Mouse (Mus musculus) spleen, adult 2 months (tissue): ENCODE data around the gene Cpt1c. TPM values are rescaled to one million over a fixed set of nuclear protein-coding genes. Genes with fewer than 3 reads are reported as not detected.
A peak's percentile ranks its signal among the peaks of the same experiment; 100 is the strongest.

Source experiments
- DNase-seq, 2 experiments: peaks; one replicate each; pipeline versions ENCODE4 v3.0.0 to v3.0.0-alpha.2; 2012 to 2021; ENCODE audit warnings: low spot score in 2 of 2, low read depth in 1 of 2
- H3K27ac ChIP-seq: fragments of 200-500 bp; 2 replicates; pipeline ENCODE4 v1.5.1; 2012; ENCODE audit warnings: low read length, inconsistent platforms; ENCODE audit not compliant: insufficient read depth
- H3K27me3 ChIP-seq: fragments of 200-500 bp; 2 replicates; pipeline ENCODE4 v1.6.1; 2012; ENCODE audit warnings: mild to moderate bottlenecking, moderate library complexity, low read length, inconsistent platforms; ENCODE audit not compliant: control insufficient read depth, insufficient read depth
- H3K36me3 ChIP-seq: fragments of 200-500 bp; 2 replicates; pipeline ENCODE4 v1.6.1; 2012; ENCODE audit warnings: mild to moderate bottlenecking, low read length, inconsistent platforms; ENCODE audit not compliant: control insufficient read depth, insufficient read depth
- H3K4me1 ChIP-seq: fragments of 200-500 bp; 2 replicates; pipeline ENCODE4 v1.6.1; 2011; ENCODE audit warnings: inconsistent platforms; ENCODE audit not compliant: control insufficient read depth, insufficient read depth, insufficient read length
- H3K4me3 ChIP-seq: fragments of 200-500 bp; 2 replicates; pipeline ENCODE4 v1.5.1; 2011; ENCODE audit warnings: mild to moderate bottlenecking, inconsistent platforms; ENCODE audit not compliant: insufficient read depth, insufficient read length; ENCODE audit errors: extremely low read depth
- CTCF ChIP-seq: fragments of 200-500 bp; IDR thresholded peaks from 2 replicates; pipeline ENCODE4 v1.5.1; 2011; ENCODE audit warnings: mild to moderate bottlenecking, inconsistent platforms; ENCODE audit not compliant: insufficient read depth, insufficient read length, insufficient replicate concordance; ENCODE audit errors: extremely low read depth
- POLR2A ChIP-seq: fragments of 200-500 bp; IDR thresholded peaks from 2 replicates; pipeline ENCODE4 v1.6.1; 2011; ENCODE audit warnings: low read depth, low read length, inconsistent platforms
- WGBS: fragments of 180-500 bp; shearing (Covaris S2); methylation state at CpG from one replicate; pipeline ENCODE4 v1.1.7; 2018; 5-methylcytosine and 5-hydroxymethylcytosine counted together
- polyA plus RNA-seq: library from polyadenylated mRNA; depleted of rRNA; stranded (reverse); fragments of >200 nt; gene quantifications from 2 replicates; pipeline ENCODE4 v1.2.3, GENCODE M21; 2012; rRNA removed

The Cpt1c gene
- polyA plus RNA-seq, 1 experiment, result 6.1 TPM

GRCm38 (mm10) chr7:44925468-44925867 lies 49.2 kb downstream of the Cpt1c start:
- 85% methylated on average over 3 of the region's 3 CpGs for WGBS
- no peak overlapping the region for H3K4me3 ChIP-seq
- H3K4me1 ChIP-seq, result peaks cover 3% of the 10 kb centered on the region; the same call in 1 of the 2 replicates
- TF ChIP-seq CTCF, result no peak; the same call in 1 of the 2 replicates
- TF ChIP-seq POLR2A, result no peak
- H3K27me3 ChIP-seq, result no peaks in the 10 kb centered on the region
- DNase-seq, result peak in 1 of 2 experiments; percentile 13
- H3K36me3 ChIP-seq, result peaks cover 11% of the 10 kb centered on the region; the same call in 1 of the 2 replicates
- no peak overlapping the region for H3K27ac ChIP-seq

GRCm38 (mm10) chr7:44922530-44922929 lies 52.1 kb downstream of the Cpt1c start:
- Histone ChIP-seq H3K27ac (no peak overlapping the region; the same call in 1 of the 2 replicates), H3K4me1 (0 out of 2 replicates have a peak, but pooled peaks cover 2% of the 10 kb centered on the region), H3K36me3 (peaks cover 11% of the 10 kb centered on the region; the same call in 1 of the 2 replicates), H3K4me3 (no peak overlapping the region), H3K27me3 (no peaks in the 10 kb centered on the region)
- DNase-seq, result no peak
- TF ChIP-seq POLR2A (no peak), CTCF (no peak)

GRCm38 (mm10) chr7:44919127-44919526 lies 55.5 kb downstream of the Cpt1c start:
- no peak for TF ChIP-seq CTCF
- TF ChIP-seq POLR2A, result no peak
- Histone ChIP-seq H3K27me3 (no peaks in the 10 kb centered on the region), H3K4me1 (no peaks in the 10 kb centered on the region), H3K36me3 (peaks cover 17% of the 10 kb centered on the region), H3K27ac (no peak overlapping the region), H3K4me3 (no peak overlapping the region)
- 95% methylated on average over 5 of the region's 5 CpGs for WGBS
- DNase-seq, result no peak

- no peak overlapping the region for H3K27ac ChIP-seq
- no peak overlapping the region for H3K4me3 ChIP-seq
- H3K36me3 ChIP-seq, result peaks cover 19% of the 10 kb centered on the region
- DNase-seq, result no peak
- WGBS, result 84% methylated on average over 3 of the region's 3 CpGs
- TF ChIP-seq CTCF (no peak), POLR2A (no peak)
- H3K27me3 ChIP-seq, result no peaks in the 10 kb centered on the region
- no peaks in the 10 kb centered on the region for H3K4me1 ChIP-seq
Measured at GRCm38 (mm10) chr7:44918219-44918618, 56.4 kb downstream of the Cpt1c start.

GRCm38 (mm10) chr7:44916881-44917280 lies 57.8 kb downstream of the Cpt1c start:
- WGBS, result 95% methylated on average over 4 of the region's 4 CpGs

GRCm38 (mm10) chr7:44916191-44916590 lies 58.5 kb downstream of the Cpt1c start:
- TF ChIP-seq POLR2A, result no peak
- TF ChIP-seq CTCF, result no peak
- 89% methylated on average over 6 of the region's 6 CpGs for WGBS
- H3K36me3 ChIP-seq, result peaks cover 10% of the 10 kb centered on the region
- DNase-seq, result no peak
- no peaks in the 10 kb centered on the region for H3K4me1 ChIP-seq
- no peak overlapping the region for H3K27ac ChIP-seq
- H3K27me3 ChIP-seq, result no peaks in the 10 kb centered on the region
- no peak overlapping the region for H3K4me3 ChIP-seq

More at GRCm38 (mm10) chr7:44916881-44917280, 57.8 kb downstream of the Cpt1c start:
- DNase-seq, result no peak
- H3K27me3 ChIP-seq, result no peaks in the 10 kb centered on the region
- TF ChIP-seq POLR2A (no peak), CTCF (no peak)
- H3K4me1 ChIP-seq, result no peaks in the 10 kb centered on the region
- H3K4me3 ChIP-seq, result no peak overlapping the region
- no peak overlapping the region for H3K27ac ChIP-seq
- peaks cover 10% of the 10 kb centered on the region for H3K36me3 ChIP-seq

- TF ChIP-seq POLR2A (no peak), CTCF (no peak)
- no peak for DNase-seq
- Histone ChIP-seq H3K4me1 (no peaks in the 10 kb centered on the region), H3K4me3 (no peak overlapping the region), H3K36me3 (peaks cover 14% of the 10 kb centered on the region), H3K27ac (no peak overlapping the region), H3K27me3 (no peaks in the 10 kb centered on the region)
- 94% methylated on average over 9 of the region's 9 CpGs for WGBS
Measured at GRCm38 (mm10) chr7:44915314-44915713, 59.3 kb downstream of the Cpt1c start.

- no peak overlapping the region for H3K4me3 ChIP-seq
- TF ChIP-seq POLR2A (no peak), CTCF (no peak)
- no peaks in the 10 kb centered on the region for H3K4me1 ChIP-seq
- no peak overlapping the region for H3K27ac ChIP-seq
- DNase-seq, result no peak
- WGBS, result 98% methylated on average over 2 of the region's 2 CpGs
- H3K36me3 ChIP-seq, result peaks cover 15% of the 10 kb centered on the region
- H3K27me3 ChIP-seq, result no peaks in the 10 kb centered on the region
Measured at GRCm38 (mm10) chr7:44914396-44914795, 60.3 kb downstream of the Cpt1c start.

Other genes starting within 250 kb of the Cpt1c start
- 46.4 and 52.5 TPM in 2 replicates for gene Vrk3, start 226.4 kb downstream of the Cpt1c start, polyA plus RNA-seq
- 0.25 and 0.27 TPM in 2 replicates for gene Zfp473, start 223.8 kb downstream of the Cpt1c start, polyA plus RNA-seq
- gene Nup62, start 158.8 kb downstream of the Cpt1c start, polyA plus RNA-seq, result 43.8 and 60.5 TPM in 2 replicates
- gene Il4i1, start 158.5 kb downstream of the Cpt1c start, polyA plus RNA-seq, result 175 and 251 TPM in 2 replicates
- gene Atf5, start 158.2 kb downstream of the Cpt1c start, polyA plus RNA-seq, result 49.6 and 66.2 TPM in 2 replicates
- gene Akt1s1, start 125.9 kb downstream of the Cpt1c start, polyA plus RNA-seq, result 67.8 and 105 TPM in 2 replicates
- 68.4 and 91.7 TPM in 2 replicates for gene Tbc1d17, start 125.8 kb downstream of the Cpt1c start, polyA plus RNA-seq
- gene Pnkp, start 117.7 kb downstream of the Cpt1c start, polyA plus RNA-seq, result 67.3 and 84.9 TPM in 2 replicates
- 66.2 and 77.3 TPM in 2 replicates for gene Ptov1, start 105.1 kb downstream of the Cpt1c start, polyA plus RNA-seq
- gene Med25, start 82.1 kb downstream of the Cpt1c start, polyA plus RNA-seq, result 113 and 136 TPM in 2 replicates
- gene Fuz, start 78.8 kb downstream of the Cpt1c start, polyA plus RNA-seq, result 52.8 and 54.4 TPM in 2 replicates
- 69.9 and 91.7 TPM in 2 replicates for gene Ap2a1, start 45.4 kb downstream of the Cpt1c start, polyA plus RNA-seq
- not detected in 2 replicates for gene Tsks, start 31.6 kb downstream of the Cpt1c start, polyA plus RNA-seq
- gene Prmt1, start 11.7 kb upstream of the Cpt1c start, polyA plus RNA-seq, result 109 and 112 TPM in 2 replicates
- gene Irf3, start 22.8 kb upstream of the Cpt1c start, polyA plus RNA-seq, result 134 and 147 TPM in 2 replicates
- gene Bcl2l12, start 23.9 kb upstream of the Cpt1c start, polyA plus RNA-seq, result 33.2 and 38.5 TPM in 2 replicates
- 59.0 and 65.4 TPM in 2 replicates for gene Scaf1, start 41.5 kb upstream of the Cpt1c start, polyA plus RNA-seq
- gene Rras, start 43.1 kb upstream of the Cpt1c start, polyA plus RNA-seq, result 55.1 and 65.1 TPM in 2 replicates
- 16.1 TPM in 2 replicates for gene Prr12, start 78.0 kb upstream of the Cpt1c start, polyA plus RNA-seq
- gene Nosip, start 87.6 kb upstream of the Cpt1c start, polyA plus RNA-seq, result 67.9 and 95.7 TPM in 2 replicates
- gene Prrg2, start 87.8 kb upstream of the Cpt1c start, polyA plus RNA-seq, result 19.9 and 27.6 TPM in 2 replicates
- 96.5 and 100 TPM in 2 replicates for gene Rcn3, start 117.4 kb upstream of the Cpt1c start, polyA plus RNA-seq
- gene Fcgrt, start 129.0 kb upstream of the Cpt1c start, polyA plus RNA-seq, result 64.4 and 75.4 TPM in 2 replicates
- gene Rps11, start 149.6 kb upstream of the Cpt1c start, polyA plus RNA-seq, result 273 and 325 TPM in 2 replicates
- gene Rpl13a, start 153.9 kb upstream of the Cpt1c start, polyA plus RNA-seq, result 1,860 and 2,797 TPM in 2 replicates
- gene Gm45713, start 161.4 kb upstream of the Cpt1c start, polyA plus RNA-seq, result 0.28 and 0.70 TPM in 2 replicates
- 183 and 197 TPM in 2 replicates for gene Flt3l, start 161.6 kb upstream of the Cpt1c start, polyA plus RNA-seq
- 45.2 and 48.7 TPM in 2 replicates for gene Pih1d1, start 179.5 kb upstream of the Cpt1c start, polyA plus RNA-seq
- 93.0 and 114 TPM in 2 replicates for gene Aldh16a1, start 179.7 kb upstream of the Cpt1c start, polyA plus RNA-seq
- gene Slc17a7, start 189.1 kb upstream of the Cpt1c start, polyA plus RNA-seq, result 0.05 and 0.06 TPM in 2 replicates
- not detected in 2 replicates for gene Gfy, start 204.7 kb upstream of the Cpt1c start, polyA plus RNA-seq
- gene Pth2, start 206.1 kb upstream of the Cpt1c start, polyA plus RNA-seq, result not detected in 2 replicates
- gene Ccdc155, start 230.0 kb upstream of the Cpt1c start, polyA plus RNA-seq, result 0.16 and 0.20 TPM in 2 replicates
- 2.1 and 2.8 TPM in 2 replicates for gene Dkkl1, start 237.3 kb upstream of the Cpt1c start, polyA plus RNA-seq
- gene Tead2, start 240.9 kb upstream of the Cpt1c start, polyA plus RNA-seq, result 10.6 and 12.1 TPM in 2 replicates